Mouse (Mus musculus): ENCODE data around the gene Yeats2.

Gene Yeats2

GRCm38 (mm10) chr16:20279395-20279794, 138.5 kb downstream of the Yeats2 start:
- no peak for DNase-seq (ENCODE audit: low read depth in 2 of 2, low spot score in 2 of 2)

GRCm38 (mm10) chr16:20280238-20280637, 139.4 kb downstream of the Yeats2 start:
- no peak for DNase-seq (ENCODE audit: low read depth in 2 of 2, low spot score in 2 of 2)

Data from CD8-positive naive resting alpha-beta T cell, adult 2 months (primary cell).